Mouse (Mus musculus): ENCODE measurements around the gene Sbds.

Gene Sbds

GRCm38 (mm10) chr5:130255017-130255720 is at the start of gene Sbds, which contains the start of gene Tyw1:
Sbds (minus strand) TSS chr5:130255530.
Tyw1 (plus strand) TSS chr5:130255619.
- in situ Hi-C loops (cut with MboI, MseI), result no loop called here

GRCm38 (mm10) chr5:130303611-130304010 is 48.3 kb upstream of the Sbds start:
- in situ Hi-C loops (cut with MboI, MseI), result no loop called here

GRCm38 (mm10) chr5:130299526-130299925 is 44.2 kb upstream of the Sbds start:
- in situ Hi-C loops (cut with MboI, MseI), result no loop called here

GRCm38 (mm10) chr5:130298831-130299460 is 43.6 kb upstream of the Sbds start:
- in situ Hi-C loops (cut with MboI, MseI), result no loop called here

- in situ Hi-C loops (cut with MboI, MseI), result no loop called here
Measured at GRCm38 (mm10) chr5:130296071-130296470, 40.7 kb upstream of the Sbds start.

- in situ Hi-C loops (cut with MboI, MseI), result no loop called here
Measured at GRCm38 (mm10) chr5:130294598-130294997, 39.3 kb upstream of the Sbds start.

- in situ Hi-C loops (cut with MboI, MseI), result no loop called here
Measured at GRCm38 (mm10) chr5:130293941-130294340, 38.6 kb upstream of the Sbds start.

- in situ Hi-C loops (cut with MboI, MseI), result no loop called here
Measured at GRCm38 (mm10) chr5:130292976-130293375, 37.6 kb upstream of the Sbds start.

- in situ Hi-C loops (cut with MboI, MseI), result no loop called here
Measured at GRCm38 (mm10) chr5:130290775-130291174, 35.4 kb upstream of the Sbds start.

- in situ Hi-C loops (cut with MboI, MseI), result no loop called here
Measured at GRCm38 (mm10) chr5:130290242-130290641, 34.9 kb upstream of the Sbds start.

- in situ Hi-C loops (cut with MboI, MseI), result no loop called here
Measured at GRCm38 (mm10) chr5:130288106-130288505, 32.8 kb upstream of the Sbds start.

- in situ Hi-C loops (cut with MboI, MseI), result no loop called here
Measured at GRCm38 (mm10) chr5:130283079-130283732, 27.9 kb upstream of the Sbds start.

- in situ Hi-C loops (cut with MboI, MseI), result no loop called here
Measured at GRCm38 (mm10) chr5:130278011-130278472, 22.7 kb upstream of the Sbds start.

GRCm38 (mm10) chr5:130275509-130275908 is 20.2 kb upstream of the Sbds start:
- in situ Hi-C loops (cut with MboI, MseI), result no loop called here

- in situ Hi-C loops (cut with MboI, MseI), result no loop called here
Measured at GRCm38 (mm10) chr5:130273046-130273445, 17.7 kb upstream of the Sbds start.

GRCm38 (mm10) chr5:130272344-130272743 is 17.0 kb upstream of the Sbds start:
- in situ Hi-C loops (cut with MboI, MseI), result no loop called here

GRCm38 (mm10) chr5:130268976-130269375 is 13.6 kb upstream of the Sbds start:
- in situ Hi-C loops (cut with MboI, MseI), result loop anchor here (5.0 kb wide), 1 partner anchor 588 kb away; no protein-coding TSS in a partner anchor

- in situ Hi-C loops (cut with MboI, MseI), result loop anchor here (5.0 kb wide), 1 partner anchor 590 kb away; no protein-coding TSS in a partner anchor
Measured at GRCm38 (mm10) chr5:130267316-130267715, 12.0 kb upstream of the Sbds start.

GRCm38 (mm10) chr5:130266651-130267050 is 11.3 kb upstream of the Sbds start:
- in situ Hi-C loops (cut with MboI, MseI), result loop anchor here (5.0 kb wide), 1 partner anchor 591 kb away; no protein-coding TSS in a partner anchor

- in situ Hi-C loops (cut with MboI, MseI), result loop anchor here (5.0 kb wide), 1 partner anchor 593 kb away; no protein-coding TSS in a partner anchor
Measured at GRCm38 (mm10) chr5:130264433-130265005, 9.2 kb upstream of the Sbds start.

GRCm38 (mm10) chr5:130263454-130263853 is 8.1 kb upstream of the Sbds start:
- in situ Hi-C loops (cut with MboI, MseI), result no loop called here

GRCm38 (mm10) chr5:130257303-130257702 is 2.0 kb upstream of the Sbds start:
- in situ Hi-C loops (cut with MboI, MseI), result no loop called here

Measured in T-helper 1 cell (primary cell).